Mouse (Mus musculus): ENCODE measurements around the gene Mgst3.

- TF ChIP-seq CHD1 (IDR thresholded peaks at IDR 0.05; ENCODE audit: low read depth, low read length) (no peak), MAX (IDR thresholded peaks at IDR 0.05; ENCODE audit: low read length) (no peak), ETS1 (conservative IDR thresholded peaks at IDR 0.05; ENCODE audit: low read depth, low read length) (no peak), CHD2 (IDR thresholded peaks at IDR 0.05; ENCODE audit: low read length) (no peak), ZC3H11A (IDR thresholded peaks at IDR 0.05; ENCODE audit: low read depth, low read length) (no peak), TCF12 (IDR thresholded peaks at IDR 0.05; ENCODE audit: low read depth, low read length) (no peak), POLR2AphosphoS2 (IDR thresholded peaks at IDR 0.05; ENCODE audit: low read depth, low read length) (no peak), ELF1 (IDR thresholded peaks at IDR 0.05; ENCODE audit: low read depth, low read length) (no peak)
Observed at GRCm38 (mm10) chr1:167340910-167341528, 52.6 kb downstream of the Mgst3 start.

Data from CH12.LX (cell line).